Mouse (Mus musculus) heart, adult 2 months (tissue): ENCODE data around the gene Zfp758.
"Not testable (repeated sequence)": the region's sequence is repeated elsewhere in the genome, so short reads cannot be mapped to it uniquely, and the experiment has no call there.

Experiments
- CTCF ChIP-seq: fragments of 200-600 bp; IDR thresholded peaks from 2 replicates; pipeline ENCODE4 v1.8.1; 2022; ENCODE audit warnings: antibody characterized with exemption, mild to moderate bottlenecking, moderate library complexity
- EP300 ChIP-seq: fragments of 200-500 bp; IDR thresholded peaks from 2 replicates; pipeline ENCODE4 v1.6.1; 2011; ENCODE audit warnings: low read depth, low read length, control low read depth; ENCODE audit not compliant: insufficient read depth
- POLR2A ChIP-seq: fragments of 200-500 bp; IDR thresholded peaks from 2 replicates; pipeline ENCODE4 v1.6.1; 2011; ENCODE audit warnings: mild to moderate bottlenecking, low read depth, low read length, control low read depth; ENCODE audit not compliant: insufficient read depth

DNA sequence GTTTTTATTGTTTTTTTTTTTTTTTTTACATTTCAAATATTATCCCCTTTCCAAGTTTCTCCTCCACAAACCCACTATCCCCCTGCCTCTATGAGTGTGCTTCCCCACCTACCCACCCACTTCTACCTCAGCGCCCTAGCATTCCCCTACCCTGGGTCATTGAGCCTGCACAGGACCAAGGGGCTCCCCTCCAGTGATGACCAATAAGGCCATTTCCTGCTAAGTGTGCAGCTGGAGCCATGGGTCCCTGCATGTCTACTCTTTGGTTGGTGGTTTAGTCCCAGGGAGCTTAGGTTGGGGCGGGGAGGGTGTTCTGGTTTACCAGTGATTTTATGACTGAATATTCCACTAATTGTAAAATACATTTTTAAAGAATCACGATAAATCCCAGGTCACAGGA lies 47.0 kb upstream of the Zfp758 start:
- not testable (repeated sequence) for TF ChIP-seq POLR2A, CTCF, EP300
